8 mouse cellular contexts compared by ENCODE assay signal in the genomic region with DNA sequence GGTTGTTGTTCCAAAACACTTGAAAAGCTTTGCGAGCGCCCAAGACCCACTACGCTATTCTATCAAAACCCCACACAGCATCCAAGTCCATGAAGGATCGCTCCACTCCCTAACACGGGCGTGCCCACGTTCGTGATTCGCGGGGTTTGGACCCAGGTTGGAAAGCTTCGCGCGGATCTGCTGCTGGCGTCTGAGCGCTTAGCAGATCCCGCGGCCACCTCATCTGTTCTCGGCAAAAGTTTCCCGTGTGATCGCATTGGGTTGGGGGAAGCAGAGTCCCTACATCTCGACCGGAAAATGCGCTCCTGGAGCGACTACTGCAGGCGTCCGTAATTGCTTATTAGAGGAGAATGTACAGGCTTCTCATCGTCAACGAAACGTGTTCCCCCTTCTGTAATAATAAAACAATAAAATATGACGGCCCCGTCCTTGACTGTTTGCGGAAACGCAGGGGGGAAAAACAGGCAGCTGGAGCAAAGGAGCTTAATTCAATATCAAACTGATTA. TPM values are rescaled to one million over a fixed set of nuclear protein-coding genes. Genes with fewer than 3 reads are reported as not detected.
DNase-seq lines count a peak whose midpoint lies in the region; ATAC-seq lines count a peak whose summit lies in the region.

No protein-coding gene starts in this region.

- H3K4me2 ChIP-seq in neural tube, embryonic 11.5 days (ENCODE audit: low read depth) = peak overlapping the region; percentile 24
- H3K4me2 ChIP-seq in limb, embryonic 13.5 days (replicated peaks) = peak overlapping the region; percentile 74

- DNase-seq in CD4-positive, CD25-positive, alpha-beta regulatory T cell, adult 2 months (ENCODE audit: low read depth, low spot score) = peak; percentile 22
- peak; percentile 61 for DNase-seq in neural tube, embryonic 11.5 days (ENCODE audit: low spot score)
- DNase-seq in neural tube, embryonic 10.5 days (ENCODE audit: extremely low spot score, low spot score) = no peak
- no peak for DNase-seq in urinary bladder, postnatal 4 days (ENCODE audit: low spot score in 2 of 2)
- DNase-seq in cerebellum, adult 9-10 months = no peak
- DNase-seq in thymus, adult 18-20 months = no peak

- under 1% methylated on average over 33 of the region's 33 CpGs for WGBS in neural tube, embryonic 11.5 days
- under 1% methylated on average over 33 of the region's 33 CpGs for WGBS in limb, embryonic 13.5 days

- no peaks in the 10 kb centered on the region for H3K36me3 ChIP-seq in neural tube, embryonic 11.5 days (ENCODE audit: control insufficient read depth, insufficient read depth, low read length)
- H3K36me3 ChIP-seq in limb, embryonic 13.5 days = no peaks in the 10 kb centered on the region

- peak overlapping the region; percentile 16; the same call in 1 of the 2 replicates for H3K4me3 ChIP-seq in neural tube, embryonic 11.5 days (ENCODE audit: low read depth, low read length)
- peak overlapping the region; percentile 48 for H3K4me3 ChIP-seq in limb, embryonic 13.5 days

- peaks cover 81% of the 10 kb centered on the region for H3K27me3 ChIP-seq in neural tube, embryonic 11.5 days (ENCODE audit: control insufficient read depth, insufficient read depth, low read length)
- peaks cover 87% of the 10 kb centered on the region for H3K27me3 ChIP-seq in limb, embryonic 13.5 days

- no peak for ATAC-seq in CD4-positive, CD25-positive, alpha-beta regulatory T cell, adult 4 months
- ATAC-seq in neural tube, embryonic 11.5 days (ENCODE audit: insufficient read depth, low FRiP score, low TSS enrichment) = no peak
- no peak for ATAC-seq in limb, embryonic 13.5 days (ENCODE audit: low FRiP score, low read depth)

- H3K9me3 ChIP-seq in neural tube, embryonic 11.5 days (ENCODE audit: control insufficient read depth, low read length) = no peaks in the 10 kb centered on the region
- no peaks in the 10 kb centered on the region for H3K9me3 ChIP-seq in limb, embryonic 13.5 days

- peaks cover 20% of the 10 kb centered on the region for H3K4me1 ChIP-seq in neural tube, embryonic 11.5 days (ENCODE audit: control insufficient read depth, insufficient read depth, low read length)
- H3K4me1 ChIP-seq in limb, embryonic 13.5 days = peaks cover 35% of the 10 kb centered on the region

- H3K27ac ChIP-seq in neural tube, embryonic 11.5 days (ENCODE audit: low read depth, low read length) = no peak overlapping the region
- no peak overlapping the region for H3K27ac ChIP-seq in limb, embryonic 13.5 days

- no peak overlapping the region for H3K9ac ChIP-seq in neural tube, embryonic 11.5 days (ENCODE audit: low read length)
- no peak overlapping the region for H3K9ac ChIP-seq in limb, embryonic 13.5 days

RNA-seq across cellular contexts. Expression of gene Eomes, which starts 1.2 kb away (rescaled TPM):
- under 1 TPM; 0.28 to 0.54 TPM for polyA plus RNA-seq in CD4-positive, CD25-positive, alpha-beta regulatory T cell, adult 4 months (2017; shearing (Covaris generic))
- not detected in 2 replicates for polyA plus RNA-seq in neural tube, embryonic 11.5 days (2014; fragmentation: Nextera tagmentation; extraction: Ambion mirVana)
- polyA plus RNA-seq in limb, embryonic 13.5 days (2015; fragmentation: Nextera tagmentation; extraction: Ambion mirVana) = 0.28 and 0.71 TPM in 2 replicates

RNA-seq across cellular contexts. Expression of gene Golga4, which starts 29.2 kb away (rescaled TPM):
- 10 to 100 TPM; 24.4 to 30.7 TPM for polyA plus RNA-seq in CD4-positive, CD25-positive, alpha-beta regulatory T cell, adult 4 months (2017; shearing (Covaris generic))
- 52.4 and 55.2 TPM in 2 replicates for polyA plus RNA-seq in neural tube, embryonic 11.5 days (2014; fragmentation: Nextera tagmentation; extraction: Ambion mirVana)
- polyA plus RNA-seq in limb, embryonic 13.5 days (2015; fragmentation: Nextera tagmentation; extraction: Ambion mirVana) = 52.0 and 56.0 TPM in 2 replicates

Comparison
In these comparisons a context has a peak if more than half of its experiments do, and no peak if none do; other contexts are left out.
1. DNase-seq: peak in CD4-positive, CD25-positive, alpha-beta regulatory T cell, adult 2 months (single experiment) and neural tube, embryonic 11.5 days (single experiment); none in neural tube, embryonic 10.5 days (single experiment), urinary bladder, postnatal 4 days (0 of 2), cerebellum, adult 9-10 months (single experiment) and thymus, adult 18-20 months (0 of 2).